ENCODE assay signal across 8 mouse cellular contexts in genomic region chr2:69428116-69428515, GRCm38 (mm10). TPM values are rescaled to one million over a fixed set of nuclear protein-coding genes. Genes with fewer than 3 reads are reported as not detected.
DNase-seq lines count a peak whose midpoint lies in the region; ATAC-seq and TF ChIP-seq lines count a peak whose summit lies in the region.

No protein-coding gene starts in this region.

- no peak; the same call in 1 of the 2 replicates for ATAC-seq in G1E (ENCODE audit: extremely low read depth, insufficient number of reproducible peaks, low FRiP score, poor library complexity, severe bottlenecking)
- peak; percentile 65; the same call in 1 of the 2 replicates for ATAC-seq in hindbrain, embryonic 14.5 days (ENCODE audit: low FRiP score)
- ATAC-seq in megakaryocyte, adult 5-6 weeks (ENCODE audit: poor library complexity, severe bottlenecking): peak; percentile 86
- no peak for ATAC-seq in erythroblast, adult 5-6 weeks (replicated peaks; ENCODE audit: low FRiP score, poor library complexity, severe bottlenecking)

- no peak overlapping the region for H3K27ac ChIP-seq in bone marrow, adult 2 months (ENCODE audit: control insufficient read depth, insufficient read depth, low read depth, low read length, poor library complexity)
- no peak overlapping the region for H3K27ac ChIP-seq in hindbrain, embryonic 14.5 days

- H3K9ac ChIP-seq in hindbrain, embryonic 14.5 days: no peak overlapping the region

- H3K4me1 ChIP-seq in G1E (ENCODE audit: insufficient read depth, low read depth, low read length): no peaks in the 10 kb centered on the region
- H3K4me1 ChIP-seq in bone marrow, adult 2 months (ENCODE audit: control insufficient read depth, insufficient read depth, low read length): no peaks in the 10 kb centered on the region; the same call in 1 of the 2 replicates
- H3K4me1 ChIP-seq in hindbrain, embryonic 14.5 days (replicated peaks; ENCODE audit: control insufficient read depth, insufficient read depth, low read length): no peaks in the 10 kb centered on the region

- peaks cover 3% of the 10 kb centered on the region for H3K27me3 ChIP-seq in G1E (ENCODE audit: insufficient read depth, low read length)
- no peaks in the 10 kb centered on the region for H3K27me3 ChIP-seq in hindbrain, embryonic 14.5 days (ENCODE audit: control insufficient read depth, insufficient read depth, low read length)

- no peak overlapping the region for H3K4me3 ChIP-seq in G1E (ENCODE audit: low read depth, low read length)
- H3K4me3 ChIP-seq in bone marrow, adult 2 months (replicated peaks; ENCODE audit: control insufficient read depth, low read depth, low read length): no peak overlapping the region
- no peak overlapping the region for H3K4me3 ChIP-seq in hindbrain, embryonic 14.5 days (replicated peaks; ENCODE audit: low read length)

- TF ChIP-seq CTCF in G1E (IDR thresholded peaks at IDR 0.05; ENCODE audit: low read depth, low read length): peak; percentile 82
- TF ChIP-seq CTCF in bone marrow, adult 2 months (IDR thresholded peaks at IDR 0.05; ENCODE audit: control insufficient read depth, insufficient read depth, low read length): peak; percentile 21; the same call in 1 of the 2 replicates

- no peaks in the 10 kb centered on the region for H3K36me3 ChIP-seq in G1E (replicated peaks)
- H3K36me3 ChIP-seq in hindbrain, embryonic 14.5 days (replicated peaks; ENCODE audit: control insufficient read depth, insufficient read depth): no peaks in the 10 kb centered on the region

- H3K4me2 ChIP-seq in hindbrain, embryonic 14.5 days (replicated peaks): no peak overlapping the region

- no peaks in the 10 kb centered on the region for H3K9me3 ChIP-seq in G1E (replicated peaks)
- H3K9me3 ChIP-seq in hindbrain, embryonic 14.5 days (ENCODE audit: control insufficient read depth, low read length): no peaks in the 10 kb centered on the region

- WGBS in bone marrow, adult 2 months: 32% methylated on average over 3 of the region's 3 CpGs
- WGBS in hindbrain, embryonic 14.5 days: 31% methylated on average over 3 of the region's 3 CpGs

- TF ChIP-seq POLR2A in bone marrow, adult 2 months (IDR thresholded peaks at IDR 0.05; ENCODE audit: borderline replicate concordance, control insufficient read depth, low read depth, low read length): no peak

- DNase-seq in G1E (ENCODE audit: low spot score): no peak
- DNase-seq in fibroblast of lung, adult 2 months (ENCODE audit: low read depth): peak; percentile 42
- peak; percentile 89 for DNase-seq in hindbrain, embryonic 14.5 days (ENCODE audit: low spot score)
- DNase-seq in layer of hippocampus, postnatal 25 days (ENCODE audit: extremely low spot score in 1 of 2, low spot score in 1 of 2): peak; percentile 29 to 86
- peak; percentile 60 for DNase-seq in right cerebral cortex, adult 18-20 months

RNA-seq across cellular contexts. Expression of gene Dhrs9, which starts 47.9 kb away (rescaled TPM):
- total RNA-seq in G1E (2014; fragmentation: Nextera tagmentation) (not detected in 2 replicates), G1E (2017) (0.12 and 0.16 TPM in 2 replicates)
- not detected in 2 replicates for polyA plus RNA-seq in G1E (2012)
- polyA plus RNA-seq in bone marrow, adult 2 months (2011; ENCODE audit: insufficient read depth, insufficient read length, low replicate concordance, missing spikeins): 1.7 and 3.1 TPM in 2 replicates
- polyA plus RNA-seq in hindbrain, embryonic 14.5 days (2014; fragmentation: Nextera tagmentation; extraction: Ambion mirVana): not detected in 2 replicates
- not detected for total RNA-seq in layer of hippocampus, postnatal 25 days (2021)
- total RNA-seq in megakaryocyte, adult 5-6 weeks (2015): 12.4 and 13.8 TPM in 2 replicates
- total RNA-seq in megakaryocyte, adult 5-6 weeks (2017): 16.2 and 17.2 TPM in 2 replicates
- total RNA-seq in erythroblast, adult 5-6 weeks (2015; ENCODE audit: low replicate concordance): 2.5 and 5.9 TPM in 2 replicates
- 1.4 and 2.9 TPM in 2 replicates for total RNA-seq in erythroblast, adult 5-6 weeks (2017; ENCODE audit: low replicate concordance)

Comparison
In these comparisons a context has a peak if more than half of its experiments do, and no peak if none do; other contexts are left out.
1. ATAC-seq: peak in hindbrain, embryonic 14.5 days (single experiment) and megakaryocyte, adult 5-6 weeks (single experiment); none in G1E (single experiment) and erythroblast, adult 5-6 weeks (single experiment).